Mouse (Mus musculus) MEL (cell line): Measurements from ENCODE around the gene Ablim1. TPM values are rescaled to one million over a fixed set of nuclear protein-coding genes. Genes with fewer than 3 reads are reported as not detected.

Experiments
- DNase-seq: peaks from one replicate; pipeline ENCODE4 v3.0.0; 2011; ENCODE audit warnings: low read depth, low spot score
- H3K27ac ChIP-seq: 2 replicates; pipeline ENCODE4 v1.5.1; 2012; ENCODE audit warnings: low read depth, mild to moderate bottlenecking, control low read depth, low read length, moderate library complexity; ENCODE audit not compliant: control insufficient read depth
- H3K27me3 ChIP-seq, 2 experiments: fragments of 150-350 bp in 1 of 2; sonication (generic) in 1 of 2; 2 replicates each; pipeline ENCODE4 v1.6.1; 2012; ENCODE audit warnings: low read length in 2 of 2, mild to moderate bottlenecking in 2 of 2, improper control_type of control experiment in 1 of 2, moderate library complexity in 1 of 2; ENCODE audit not compliant: insufficient read depth in 2 of 2, control insufficient read depth in 1 of 2
- H3K36me3 ChIP-seq, 2 experiments: 2 replicates each; pipeline ENCODE4 v1.6.1; 2012 to 2014; ENCODE audit warnings: low read length in 2 of 2, improper control_type of control experiment in 1 of 2, inconsistent platforms in 1 of 2, mild to moderate bottlenecking in 1 of 2; ENCODE audit not compliant: insufficient read depth in 2 of 2, control insufficient read depth in 1 of 2
- H3K4me1 ChIP-seq, 2 experiments: fragments of 150-350 bp in 1 of 2; sonication (generic) in 1 of 2; 2 replicates each; pipeline ENCODE4 v1.6.1; 2012; ENCODE audit warnings: low read length in 2 of 2, improper control_type of control experiment in 1 of 2, mild to moderate bottlenecking in 1 of 2; ENCODE audit not compliant: insufficient read depth in 2 of 2, control insufficient read depth in 1 of 2
- H3K4me3 ChIP-seq, 2 experiments: fragments of 150-350 bp in 1 of 2; sonication (generic) in 1 of 2; 2 replicates each; pipeline ENCODE4 v1.5.1; 2012; ENCODE audit warnings: low read depth in 2 of 2, low read length in 2 of 2, mild to moderate bottlenecking in 2 of 2, moderate library complexity in 2 of 2, control low read depth in 1 of 2, improper control_type of control experiment in 1 of 2; ENCODE audit not compliant: control insufficient read depth in 1 of 2, insufficient read depth in 1 of 2
- H3K79me2 ChIP-seq: 2 replicates; pipeline ENCODE4 v1.6.1; 2012; ENCODE audit warnings: mild to moderate bottlenecking, low read length, moderate library complexity; ENCODE audit not compliant: control insufficient read depth, poor library complexity, insufficient read depth
- H3K9ac ChIP-seq: 2 replicates; pipeline ENCODE4 v1.6.1; 2012; ENCODE audit warnings: low read depth, mild to moderate bottlenecking, control low read depth, low read length, moderate library complexity; ENCODE audit not compliant: control insufficient read depth, poor library complexity, severe bottlenecking
- H3K9me3 ChIP-seq: fragments of 150-350 bp; sonication (generic); replicated peaks from 2 replicates; pipeline ENCODE4 v1.6.1; 2012; ENCODE audit warnings: mild to moderate bottlenecking, low read length, improper control_type of control experiment, moderate library complexity; ENCODE audit not compliant: insufficient read depth
- CHD2 ChIP-seq: IDR thresholded peaks from 2 replicates; pipeline ENCODE4 v1.6.1; 2011; ENCODE audit warnings: low read length, improper control_type of control experiment
- CTCF ChIP-seq, 3 experiments: IDR thresholded peaks in 2 of 3; conservative IDR thresholded peaks in 1 of 3; 2 replicates each; pipeline ENCODE4 v1.5.1; 2011 to 2012; ENCODE audit warnings: low read length in 3 of 3, low read depth in 2 of 3, mild to moderate bottlenecking in 2 of 3, improper control_type of control experiment in 1 of 3, inconsistent platforms in 1 of 3, mixed read lengths in 1 of 3, moderate library complexity in 1 of 3; ENCODE audit not compliant: control insufficient read depth in 1 of 3, insufficient read depth in 1 of 3, poor library complexity in 1 of 3, severe bottlenecking in 1 of 3
- E2F4 ChIP-seq: IDR thresholded peaks from 2 replicates; pipeline ENCODE4 v1.6.1; 2011; ENCODE audit warnings: low read depth, low read length, improper control_type of control experiment, borderline replicate concordance
- ELF1 ChIP-seq: IDR thresholded peaks from 2 replicates; pipeline ENCODE4 v1.6.1; 2014; ENCODE audit warnings: low read depth, mild to moderate bottlenecking, inconsistent platforms, low read length, improper control_type of control experiment, moderate library complexity
- EP300 ChIP-seq, 2 experiments: IDR thresholded peaks; 2 replicates each; pipeline ENCODE4 v1.6.1; 2011; ENCODE audit warnings: improper control_type of control experiment in 2 of 2, low read length in 2 of 2, low read depth in 1 of 2, mild to moderate bottlenecking in 1 of 2
- GATA1 ChIP-seq: IDR thresholded peaks from 2 replicates; pipeline ENCODE4 v1.6.1; 2011; ENCODE audit warnings: low read depth, low read length, improper control_type of control experiment
- HCFC1 ChIP-seq: IDR thresholded peaks from 2 replicates; pipeline ENCODE4 v1.6.1; 2012; ENCODE audit warnings: low read depth, mild to moderate bottlenecking, inconsistent platforms, low read length, improper control_type of control experiment, moderate library complexity
- JUND ChIP-seq: IDR thresholded peaks from 2 replicates; pipeline ENCODE4 v1.6.1; 2011; ENCODE audit warnings: low read depth, mild to moderate bottlenecking, improper control_type of control experiment, low read length
- KAT2A ChIP-seq: conservative IDR thresholded peaks from 2 replicates; pipeline ENCODE4 v1.6.1; 2012; ENCODE audit warnings: low read depth, low read length, improper control_type of control experiment, inconsistent platforms
- MAZ ChIP-seq: IDR thresholded peaks from 2 replicates; pipeline ENCODE4 v1.6.1; 2012; ENCODE audit warnings: low read depth, mild to moderate bottlenecking, inconsistent platforms, low read length, improper control_type of control experiment
- MEF2A ChIP-seq: IDR thresholded peaks from 2 replicates; pipeline ENCODE4 v1.6.1; 2014; ENCODE audit warnings: low read depth, mild to moderate bottlenecking, inconsistent platforms, low read length, improper control_type of control experiment; ENCODE audit not compliant: poor library complexity, insufficient replicate concordance, severe bottlenecking; ENCODE audit errors: extremely low read depth
- MYB ChIP-seq: IDR thresholded peaks from 2 replicates; pipeline ENCODE4 v1.6.1; 2011; ENCODE audit warnings: mild to moderate bottlenecking, low read depth, low read length, improper control_type of control experiment
- MYC ChIP-seq: IDR thresholded peaks from 2 replicates; pipeline ENCODE4 v1.6.1; 2011; ENCODE audit warnings: low read depth, mild to moderate bottlenecking, low read length, improper control_type of control experiment, moderate library complexity
- NELFE ChIP-seq: IDR thresholded peaks from 2 replicates; pipeline ENCODE4 v1.6.1; 2011; ENCODE audit warnings: low read depth, low read length, improper control_type of control experiment
- NRF1 ChIP-seq: IDR thresholded peaks from 2 replicates; pipeline ENCODE4 v1.6.1; 2014; ENCODE audit warnings: low read depth, mild to moderate bottlenecking, inconsistent platforms, low read length, improper control_type of control experiment, moderate library complexity; ENCODE audit not compliant: poor library complexity, insufficient read depth, severe bottlenecking
- POLR2A ChIP-seq, 2 experiments: IDR thresholded peaks; 2 replicates each; pipeline ENCODE4 v1.6.1; 2011 to 2012; ENCODE audit warnings: low read length in 2 of 2, mild to moderate bottlenecking in 2 of 2, control low read depth in 1 of 2, improper control_type of control experiment in 1 of 2, low read depth in 1 of 2, moderate library complexity in 1 of 2; ENCODE audit not compliant: control insufficient read depth in 1 of 2, insufficient read depth in 1 of 2, poor library complexity in 1 of 2
- RAD21 ChIP-seq: IDR thresholded peaks from 2 replicates; pipeline ENCODE4 v1.6.1; 2011; ENCODE audit warnings: mild to moderate bottlenecking, low read depth, low read length, improper control_type of control experiment
- SIN3A ChIP-seq: IDR thresholded peaks from 2 replicates; pipeline ENCODE4 v1.6.1; 2012; ENCODE audit warnings: low read length, improper control_type of control experiment, inconsistent platforms
- SMC3 ChIP-seq: IDR thresholded peaks from 2 replicates; pipeline ENCODE4 v1.6.1; 2011; ENCODE audit warnings: low read depth, low read length, improper control_type of control experiment
- TAL1 ChIP-seq: IDR thresholded peaks from 2 replicates; pipeline ENCODE4 v1.6.1; 2012; ENCODE audit warnings: mild to moderate bottlenecking, inconsistent platforms, low read length, moderate library complexity, mixed read lengths
- TBP ChIP-seq: IDR thresholded peaks from 2 replicates; pipeline ENCODE4 v1.8.0; 2011; ENCODE audit warnings: low read depth, low read length, improper control_type of control experiment
- TCF12 ChIP-seq: IDR thresholded peaks from 2 replicates; pipeline ENCODE4 v1.6.1; 2014; ENCODE audit warnings: low read depth, mild to moderate bottlenecking, inconsistent platforms, low read length, improper control_type of control experiment, moderate library complexity
- UBTF ChIP-seq: IDR thresholded peaks from 2 replicates; pipeline ENCODE4 v1.6.1; 2012; ENCODE audit warnings: low read depth, mild to moderate bottlenecking, inconsistent platforms, low read length, improper control_type of control experiment, moderate library complexity, borderline replicate concordance; ENCODE audit not compliant: insufficient read depth
- USF1 ChIP-seq: IDR thresholded peaks from 2 replicates; pipeline ENCODE4 v1.6.1; 2014; ENCODE audit warnings: low read depth, mild to moderate bottlenecking, inconsistent platforms, low read length, improper control_type of control experiment, moderate library complexity
- USF2 ChIP-seq, 2 experiments: IDR thresholded peaks; 2 replicates each; pipeline ENCODE4 v1.6.1; 2011 to 2012; ENCODE audit warnings: improper control_type of control experiment in 2 of 2, low read length in 2 of 2, borderline replicate concordance in 1 of 2, inconsistent platforms in 1 of 2, low read depth in 1 of 2, mild to moderate bottlenecking in 1 of 2; ENCODE audit not compliant: insufficient read depth in 1 of 2
- ZC3H11A ChIP-seq: IDR thresholded peaks from 2 replicates; pipeline ENCODE4 v1.6.1; 2012; ENCODE audit warnings: low read depth, mild to moderate bottlenecking, inconsistent platforms, low read length, improper control_type of control experiment
- ZKSCAN1 ChIP-seq: IDR thresholded peaks from 2 replicates; pipeline ENCODE4 v1.6.1; 2012; ENCODE audit warnings: low read depth, mild to moderate bottlenecking, inconsistent platforms, low read length, improper control_type of control experiment, moderate library complexity
- ZNF384 ChIP-seq: IDR thresholded peaks from 2 replicates; pipeline ENCODE4 v1.6.1; 2012; ENCODE audit warnings: low read depth, mild to moderate bottlenecking, inconsistent platforms, low read length, improper control_type of control experiment
- polyA plus RNA-seq, 2 experiments: library from polyadenylated mRNA; stranded (reverse) in 1 of 2; unstranded in 1 of 2; fragments of >175 nt in 1 of 2; fragments of >200 nt in 1 of 2; gene quantifications; 2 replicates each; pipeline versions ENCODE4 v1.2.1 to v1.2.4; 2012; ENCODE audit warnings: low replicate concordance in 2 of 2, low read depth in 1 of 2; ENCODE audit not compliant: insufficient read length in 2 of 2, insufficient read depth in 1 of 2, missing spikeins in 1 of 2
- total RNA-seq: library from RNA; depleted of rRNA; stranded (reverse); fragments of 300-350 nt; gene quantifications from 2 replicates; pipeline ENCODE4 v1.2.3, GENCODE M21; 2012

Gene Ablim1
- total and polyA plus RNA-seq, 3 experiments: not detected

DNA sequence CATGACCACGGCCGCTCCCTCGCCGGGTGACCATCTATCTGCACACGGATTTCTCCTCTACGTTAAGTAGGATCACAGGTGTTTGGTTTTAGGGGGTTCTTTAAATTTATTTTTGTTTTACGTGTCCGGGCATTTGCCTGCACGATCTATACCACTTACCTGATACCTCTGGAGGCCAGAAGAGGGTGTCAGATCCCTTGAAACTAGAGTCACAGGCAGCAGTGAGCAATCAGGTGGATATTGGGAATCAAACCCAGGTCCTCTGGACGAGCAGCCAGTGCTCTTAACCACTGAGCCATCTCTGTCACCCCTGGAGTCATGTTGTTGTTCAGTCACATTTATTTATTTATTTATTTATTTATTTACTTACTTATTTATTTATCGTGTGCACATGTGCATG, 15.6 kb upstream of the Ablim1 start:
- TF ChIP-seq CTCF (IDR thresholded peaks at IDR 0.05 in 2 of 3, conservative IDR thresholded peaks at IDR 0.05 in 1 of 3; ENCODE audit: control insufficient read depth in 1 of 3, insufficient read depth in 1 of 3, low read depth in 2 of 3, low read length in 3 of 3, poor library complexity in 1 of 3, severe bottlenecking in 1 of 3) (peak in 1 of 3 experiments; percentile 31; a peak in 2 of 6 replicates), USF1 (no peak), MYC (no peak), TCF12 (no peak), GATA1 (no peak), POLR2A (IDR thresholded peaks at IDR 0.05; ENCODE audit: control insufficient read depth in 1 of 2, insufficient read depth in 1 of 2, low read depth in 1 of 2, low read length in 2 of 2, poor library complexity in 1 of 2) (no peak), SMC3 (peak; percentile 28; the same call in 1 of the 2 replicates), RAD21 (peak; percentile 33), NELFE (no peak)
- peaks cover 7 to 15% of the 10 kb centered on the region in 2 experiments for H3K4me1 ChIP-seq

DNA sequence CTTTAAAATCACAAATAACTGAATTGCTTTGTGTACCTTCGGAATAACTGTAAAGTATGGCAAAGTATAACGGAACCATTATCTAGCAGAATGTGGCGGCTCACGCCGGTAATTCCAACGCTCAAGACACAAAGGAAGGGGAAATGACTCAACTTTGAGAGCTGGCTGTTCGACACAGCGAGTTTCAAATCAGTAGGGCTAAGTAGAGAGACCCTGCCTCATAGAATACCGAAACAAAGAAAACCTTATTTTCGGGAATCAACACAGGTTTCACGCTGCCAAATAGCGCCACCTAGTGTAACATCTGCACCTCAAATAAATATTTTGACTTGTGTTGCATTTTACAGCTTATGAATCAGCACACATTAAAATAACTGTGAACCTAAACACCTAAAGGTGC, 14.1 kb upstream of the Ablim1 start:
- Histone ChIP-seq H3K27me3 (no peaks in the 10 kb centered on the region), H3K9me3 (no peaks in the 10 kb centered on the region), H3K4me1 (peaks cover 7 to 15% of the 10 kb centered on the region in 2 experiments), H3K4me3 (peak overlapping the region; percentile 77 to 90), H3K27ac (peak overlapping the region; percentile 75), H3K36me3 (peaks cover 0 to 5% of the 10 kb centered on the region in 2 experiments; a peak in 2 of 4 replicates), H3K79me2 (no peaks in the 10 kb centered on the region), H3K9ac (peak overlapping the region; percentile 69)
- TF ChIP-seq ZNF384 (0 out of 2 replicates have a peak, but pooled peaks have one; percentile 1), MYC (peak; percentile 82), EP300 (IDR thresholded peaks at IDR 0.05; ENCODE audit: low read depth in 1 of 2, low read length in 2 of 2) (peak in 1 of 2 experiments; percentile 7; a peak in 1 of 4 replicates), ELF1 (no peak), SIN3A (peak; percentile 54; the same call in 1 of the 2 replicates), POLR2A (IDR thresholded peaks at IDR 0.05; ENCODE audit: control insufficient read depth in 1 of 2, insufficient read depth in 1 of 2, low read depth in 1 of 2, low read length in 2 of 2, poor library complexity in 1 of 2) (peak in 1 of 2 experiments; percentile 55; a peak in 2 of 4 replicates), CTCF (IDR thresholded peaks at IDR 0.05 in 2 of 3, conservative IDR thresholded peaks at IDR 0.05 in 1 of 3; ENCODE audit: control insufficient read depth in 1 of 3, insufficient read depth in 1 of 3, low read depth in 2 of 3, low read length in 3 of 3, poor library complexity in 1 of 3, severe bottlenecking in 1 of 3) (peak; percentile 57 to 95 (median 95)), NRF1 (no peak), MAZ (no peak), ZC3H11A (peak; percentile 61), USF2 (IDR thresholded peaks at IDR 0.05; ENCODE audit: borderline replicate concordance in 1 of 2, insufficient read depth in 1 of 2, low read depth in 1 of 2, low read length in 2 of 2) (no peak), UBTF (no peak), RAD21 (peak; percentile 76), CHD2 (no peak), MYB (no peak), TBP (peak; percentile 81), GATA1 (peak; percentile 26), NELFE (peak; percentile 37; the same call in 1 of the 2 replicates), ZKSCAN1 (no peak), HCFC1 (peak; percentile 26), KAT2A (no peak), TAL1 (no peak), MEF2A (no peak), SMC3 (peak; percentile 85), JUND (peak; percentile 50; the same call in 1 of the 2 replicates), E2F4 (peak; percentile 22; the same call in 1 of the 2 replicates)
- peak; percentile 92 for DNase-seq

More for the DNA sequence above, 15.6 kb upstream of the Ablim1 start:
- Histone ChIP-seq H3K9ac (no peak overlapping the region), H3K36me3 (peaks cover 0 to 5% of the 10 kb centered on the region in 2 experiments; a peak in 2 of 4 replicates), H3K27ac (no peak overlapping the region), H3K27me3 (no peaks in the 10 kb centered on the region), H3K4me3 (no peak overlapping the region), H3K79me2 (no peaks in the 10 kb centered on the region), H3K9me3 (no peaks in the 10 kb centered on the region)
- no peak for DNase-seq
